Mouse (Mus musculus): ENCODE measurements around the gene Scube1. TPM values are rescaled to one million over a fixed set of nuclear protein-coding genes. Genes with fewer than 3 reads are reported as not detected.

The Scube1 gene
- total RNA-seq, 1 experiment from 2014 or later: 4.8 TPM

GRCm38 (mm10) chr15:83563857-83564651, 160.8 kb downstream of the Scube1 start:
- peak; percentile 64 for DNase-seq

GRCm38 (mm10) chr15:83563327-83563856, 161.4 kb downstream of the Scube1 start, which contains the start of the genes Tspo and Mcat:
TSS of gene Tspo (plus strand) at chr15:83563592.
TSS of gene Mcat (minus strand) at chr15:83563787.
- peak; percentile 89 for DNase-seq

- peak; percentile 85 for DNase-seq
These were observed 162.1 kb downstream of the Scube1 start for GRCm38 (mm10) chr15:83562626-83563270.

GRCm38 (mm10) chr15:83560941-83561477, 163.8 kb downstream of the Scube1 start:
- no peak for DNase-seq

GRCm38 (mm10) chr15:83555161-83555974, 169.5 kb downstream of the Scube1 start:
- DNase-seq: peak; percentile 88

Other genes with a start within 250 kb of the Scube1 start
- 6.2 and 9.0 TPM in 2 replicates for gene Ttll1, start 214.1 kb downstream of the Scube1 start, total RNA-seq (2021)
- 3.9 and 4.3 TPM in 2 replicates for gene Bik, start 198.2 kb downstream of the Scube1 start, total RNA-seq (2021)
- gene Tspo, start 161.4 kb downstream of the Scube1 start, total RNA-seq (2021): 381 and 451 TPM in 2 replicates
- 32.9 and 44.8 TPM in 2 replicates for gene Mcat, start 161.2 kb downstream of the Scube1 start, total RNA-seq (2021)
- 33.1 and 33.7 TPM in 2 replicates for gene Ttll12, start 129.9 kb downstream of the Scube1 start, total RNA-seq (2021)
- gene Mpped1, start 54.4 kb upstream of the Scube1 start, total RNA-seq (2021): not detected in 2 replicates

Measured in adrenal gland, postnatal 25 days (tissue).